ENCODE assay signal across 26 mouse cellular contexts in genomic region chr2:78025651-78026435, GRCm38 (mm10).
DNase-seq lines count a peak whose midpoint lies in the region; ATAC-seq lines count a peak whose summit lies in the region.
"Had no signal": no experiment of that assay in that cellular context is flagged by ENCODE, and none has a peak within 500 bp of the region (broad histone marks: within the 10 kb centered on the region; RNA-seq: fewer than 3 reads in every experiment).

No protein-coding gene starts in this region.

- no peak for ATAC-seq in megakaryocyte, adult 5-6 weeks (ENCODE audit: poor library complexity, severe bottlenecking)
- no peak for ATAC-seq in erythroblast, adult 5-6 weeks (replicated peaks; ENCODE audit: low FRiP score, poor library complexity, severe bottlenecking)
- ATAC-seq: activated CD4-positive, CD25-positive, alpha-beta regulatory T cell, adult 4 months; forebrain, embryonic 14.5 days; forebrain, postnatal 0 days; hindbrain, embryonic 16.5 days; intestine, postnatal 0 days had no signal

- peak overlapping the region; percentile 1 for H3K4me3 ChIP-seq in megakaryocyte, embryonic 14.5 days (replicated peaks)
- H3K4me3 ChIP-seq: embryonic facial prominence, embryonic 12.5 days; embryonic facial prominence, embryonic 15.5 days; erythroblast, embryonic 14.5 days; forebrain, embryonic 10.5 days; gastrocnemius, adult 2 months; hindbrain, embryonic 13.5 days had no signal

- peaks cover 5% of the 10 kb centered on the region for H3K9me3 ChIP-seq in megakaryocyte, embryonic 14.5 days
- H3K9me3 ChIP-seq: embryonic facial prominence, embryonic 12.5 days; forebrain, embryonic 10.5 days; hindbrain, embryonic 13.5 days had no signal

- H3K4me1 ChIP-seq in megakaryocyte, embryonic 14.5 days: peaks cover 2% of the 10 kb centered on the region; the same call in 1 of the 2 replicates
- H3K4me1 ChIP-seq: embryonic facial prominence, embryonic 12.5 days; embryonic facial prominence, embryonic 15.5 days; forebrain, embryonic 10.5 days; hindbrain, embryonic 13.5 days had no signal

- no peaks in the 10 kb centered on the region for H3K36me3 ChIP-seq in megakaryocyte, embryonic 14.5 days (replicated peaks; ENCODE audit: low read length)
- H3K36me3 ChIP-seq: embryonic facial prominence, embryonic 12.5 days; embryonic facial prominence, embryonic 15.5 days; forebrain, embryonic 10.5 days; hindbrain, embryonic 13.5 days had no signal

- DNase-seq in adipocyte (ENCODE audit: low spot score): peak; percentile 77
- DNase-seq in c-Kit-negative CD71-positive TER-119-positive erythroid progenitor cells, embryonic 14.5 days (ENCODE audit: low read depth, low spot score): peak; percentile 6
- DNase-seq in forelimb bud, embryonic 11.5 days (ENCODE audit: low read depth, low spot score): peak; percentile 28
- DNase-seq in layer of hippocampus, postnatal 10 days (ENCODE audit: low spot score in 2 of 2): no peak
- no peak for DNase-seq in lung, postnatal 4 days
- DNase-seq: adrenal gland, postnatal 10 days; adrenal gland, postnatal 36 days; cerebellum, adult 18-20 months; cerebellum, adult 9-11 months; cerebellum, postnatal 25 days; forebrain, postnatal 0 days; gastrocnemius, adult 2 months; gastrocnemius, postnatal 14 days; heart, adult 11 months had no signal

- peaks cover 7% of the 10 kb centered on the region for H3K27me3 ChIP-seq in megakaryocyte, embryonic 14.5 days (replicated peaks)
- H3K27me3 ChIP-seq: embryonic facial prominence, embryonic 12.5 days; embryonic facial prominence, embryonic 15.5 days; hindbrain, embryonic 13.5 days had no signal

Comparison
In these comparisons a context has a peak if more than half of its experiments do, and no peak if none do; other contexts are left out.
1. DNase-seq: peak in adipocyte (single experiment), c-Kit-negative CD71-positive TER-119-positive erythroid progenitor cells, embryonic 14.5 days (single experiment) and forelimb bud, embryonic 11.5 days (single experiment); none in layer of hippocampus, postnatal 10 days (0 of 2) and lung, postnatal 4 days (0 of 2).